Mouse (Mus musculus) liver, adult 2 months (tissue): Measurements from ENCODE around the gene Dgkd. TPM values are rescaled to one million over a fixed set of nuclear protein-coding genes. Genes with fewer than 3 reads are reported as not detected.

Source experiments
- DNase-seq: peaks from one replicate; pipeline ENCODE4 v3.0.0-alpha.2; 2011; ENCODE audit warnings: low read depth, low spot score; ENCODE audit errors: extremely low read depth
- H3K27ac ChIP-seq: fragments of 200-500 bp; replicated peaks from 2 replicates; pipeline ENCODE4 v1.5.1; 2012; ENCODE audit warnings: low read depth, mild to moderate bottlenecking, control low read depth, inconsistent platforms, low read length; ENCODE audit not compliant: insufficient read depth
- H3K27me3 ChIP-seq: fragments of 200-500 bp; 2 replicates; pipeline ENCODE4 v1.6.1; 2012; ENCODE audit warnings: mild to moderate bottlenecking, moderate library complexity, low read length, inconsistent platforms; ENCODE audit not compliant: control insufficient read depth, insufficient read depth
- H3K36me3 ChIP-seq: fragments of 200-500 bp; 2 replicates; pipeline ENCODE4 v1.6.1; 2012; ENCODE audit warnings: low read length, inconsistent platforms; ENCODE audit not compliant: control insufficient read depth, insufficient read depth
- H3K4me1 ChIP-seq: fragments of 200-500 bp; 2 replicates; pipeline ENCODE4 v1.6.1; 2011; ENCODE audit warnings: low read length; ENCODE audit not compliant: control insufficient read depth, insufficient read depth
- H3K4me3 ChIP-seq: fragments of 200-500 bp; 2 replicates; pipeline ENCODE4 v1.5.1; 2011; ENCODE audit warnings: low read depth, mild to moderate bottlenecking, control low read depth, low read length, moderate library complexity; ENCODE audit not compliant: insufficient read depth
- H3K79me2 ChIP-seq: fragments of 200-500 bp; 2 replicates; pipeline ENCODE4 v1.6.1; 2012; ENCODE audit warnings: inconsistent platforms, mild to moderate bottlenecking, low read length, moderate library complexity; ENCODE audit not compliant: control insufficient read depth, insufficient read depth
- H3K9ac ChIP-seq: fragments of 200-500 bp; 2 replicates; pipeline ENCODE4 v1.6.1; 2012; ENCODE audit warnings: low read depth, mild to moderate bottlenecking, control low read depth, inconsistent platforms, low read length
- CTCF ChIP-seq: fragments of 200-500 bp; IDR thresholded peaks from 2 replicates; pipeline ENCODE4 v1.5.1; 2011; ENCODE audit warnings: low read depth, low read length, control low read depth
- POLR2A ChIP-seq: fragments of 200-500 bp; IDR thresholded peaks from 2 replicates; pipeline ENCODE4 v1.6.1; 2011; ENCODE audit warnings: low read length, control low read depth; ENCODE audit not compliant: insufficient read depth; ENCODE audit errors: extremely low read depth
- WGBS: fragments of 180-500 bp; shearing (Covaris S2); methylation state at CpG from one replicate; pipeline ENCODE4 v1.1.7; 2018; 5-methylcytosine and 5-hydroxymethylcytosine counted together
- polyA plus RNA-seq: library from polyadenylated mRNA; depleted of rRNA; stranded (reverse); fragments of >200 nt; gene quantifications from 2 replicates; pipeline ENCODE4 v1.2.3, GENCODE M21; 2012; rRNA removed
- total RNA-seq: library from RNA; depleted of rRNA; stranded (reverse); fragments of >200 nt; gene quantifications from 2 replicates; pipeline ENCODE4 v1.2.3, GENCODE M21; 2014; rRNA removed

Dgkd gene
- total RNA-seq (12.4 and 14.8 TPM in 2 replicates), polyA plus RNA-seq (7.1 and 9.6 TPM in 2 replicates)

- Histone ChIP-seq H3K27me3 (no peaks in the 10 kb centered on the region), H3K9ac (peak within 1 kb of the TSS; percentile 91), H3K79me2 (peaks cover 25% of the 10 kb centered on the region; the same call in 1 of the 2 replicates), H3K36me3 (no peaks in the 10 kb centered on the region), H3K27ac (peak within 1 kb of the TSS; percentile 59), H3K4me1 (peaks cover 6% of the 10 kb centered on the region), H3K4me3 (peak within 1 kb of the TSS; percentile 80)
- under 1% methylated on average over 64 of the region's 74 CpGs for WGBS
- DNase-seq: peak; percentile 37
- TF ChIP-seq POLR2A (no peak), CTCF (no peak)
These were observed at the start of gene Dgkd for GRCm38 (mm10) chr1:87852892-87853600. TSS of gene Dgkd (plus strand) at chr1:87853287.

DNA sequence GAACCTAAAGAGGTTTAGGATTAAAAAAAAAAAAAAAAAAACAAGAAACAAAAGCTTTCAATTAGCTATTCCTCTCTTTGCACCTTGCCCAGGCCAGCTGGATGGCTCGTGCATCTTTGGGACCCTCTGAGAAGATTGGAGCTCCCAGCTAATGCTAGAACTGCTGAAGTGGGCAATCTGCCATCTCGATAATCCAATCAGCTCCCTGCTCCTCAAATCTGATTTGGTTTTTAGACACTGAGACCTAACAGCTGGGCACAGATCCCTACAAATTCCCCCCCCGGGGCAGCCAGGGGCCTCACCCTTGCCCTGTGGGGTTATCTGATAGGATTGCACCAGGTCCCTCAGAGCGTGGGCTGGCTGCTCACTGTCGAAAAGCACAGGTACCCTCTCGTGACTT lies 49.5 kb upstream of the Dgkd start, which contains the start of gene Sag:
Gene Sag, plus strand, starts transcription at position 105 of the 400 bp plus-strand sequence.
- Histone ChIP-seq H3K4me3 (no peak within 1 kb of the TSS), H3K36me3 (no peaks in the 10 kb centered on the region), H3K27ac (no peak within 1 kb of the TSS), H3K79me2 (no peaks in the 10 kb centered on the region), H3K27me3 (no peaks in the 10 kb centered on the region), H3K4me1 (peaks cover 5% of the 10 kb centered on the region; the same call in 1 of the 2 replicates), H3K9ac (no peak within 1 kb of the TSS)
- WGBS: 45% methylated on average over 6 of the region's 6 CpGs
- no peak for DNase-seq
- TF ChIP-seq POLR2A: no peak
- TF ChIP-seq CTCF: no peak

DNA sequence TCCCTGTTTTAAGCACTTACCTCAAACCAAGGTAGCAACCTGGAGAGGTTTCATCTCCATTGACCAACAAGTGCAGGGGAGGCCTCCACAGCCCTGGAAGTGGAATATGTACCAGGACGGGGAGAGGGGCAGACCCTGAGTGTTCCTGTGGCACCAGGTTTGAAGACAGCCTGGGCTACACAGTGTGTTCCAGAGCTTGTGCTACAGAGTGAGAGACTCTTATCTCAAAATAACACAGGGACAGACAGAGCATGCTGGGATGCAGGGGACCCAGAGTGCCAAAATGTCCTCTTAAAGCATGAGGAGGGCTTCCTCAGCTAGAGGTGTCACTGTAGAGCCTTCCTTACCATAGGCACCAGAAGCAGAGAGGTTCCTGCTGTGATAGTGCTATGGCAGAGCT lies 45.3 kb upstream of the Dgkd start:
- no peak for DNase-seq

DNA sequence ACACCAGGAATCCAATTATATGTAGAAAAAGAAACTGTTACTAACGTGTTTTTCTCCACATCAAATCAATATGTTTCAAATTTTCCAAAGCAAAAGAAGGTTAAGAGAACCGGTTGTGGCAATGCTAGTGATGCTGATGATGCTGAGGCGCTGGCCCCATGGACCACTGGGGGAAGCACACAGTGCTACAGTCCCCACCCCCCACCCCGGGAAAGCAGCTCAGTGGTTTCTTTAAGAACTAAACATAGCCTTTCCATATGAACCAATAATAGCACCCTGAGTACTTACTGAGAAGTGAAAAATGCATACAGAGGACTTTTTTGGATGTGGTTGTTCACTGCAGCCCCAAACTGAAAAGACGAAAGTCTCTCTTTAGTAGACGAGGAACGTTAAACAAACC lies 41.7 kb upstream of the Dgkd start:
- Histone ChIP-seq H3K27me3 (no peaks in the 10 kb centered on the region), H3K79me2 (no peaks in the 10 kb centered on the region), H3K27ac (no peak overlapping the region), H3K36me3 (no peaks in the 10 kb centered on the region), H3K9ac (no peak overlapping the region), H3K4me1 (no peaks in the 10 kb centered on the region), H3K4me3 (no peak overlapping the region)
- TF ChIP-seq POLR2A (no peak), CTCF (no peak)
- WGBS: 85% methylated on average over 7 of the region's 7 CpGs
- no peak for DNase-seq

More for the DNA sequence above, 45.3 kb upstream of the Dgkd start:
- Histone ChIP-seq H3K36me3 (no peaks in the 10 kb centered on the region), H3K4me3 (no peak overlapping the region), H3K9ac (no peak overlapping the region), H3K4me1 (no peaks in the 10 kb centered on the region), H3K79me2 (no peaks in the 10 kb centered on the region), H3K27me3 (no peaks in the 10 kb centered on the region), H3K27ac (no peak overlapping the region)
- WGBS: 100% methylated on average over 1 of the region's 1 CpGs
- no peak for TF ChIP-seq POLR2A
- TF ChIP-seq CTCF: no peak

DNA sequence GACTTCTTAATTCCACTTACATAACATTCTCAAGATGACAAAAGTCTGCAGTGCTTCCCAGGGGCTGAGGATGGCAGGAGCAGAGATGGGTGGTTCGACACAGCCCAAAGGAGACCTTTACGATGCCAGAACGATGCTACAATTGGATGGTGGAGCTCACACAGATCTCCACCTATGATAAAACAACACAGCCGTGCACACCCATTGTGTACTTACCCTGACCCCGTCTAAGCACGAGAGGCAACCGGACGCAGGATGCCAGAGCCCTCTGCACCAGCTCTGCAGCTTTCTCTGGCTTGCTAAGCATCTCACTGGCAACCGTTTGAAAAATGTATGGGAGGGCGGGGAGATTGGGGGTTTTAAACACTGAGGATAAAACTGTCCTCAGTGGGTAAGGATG lies 41.0 kb upstream of the Dgkd start:
- Histone ChIP-seq H3K9ac (no peak overlapping the region), H3K4me3 (no peak overlapping the region), H3K27me3 (no peaks in the 10 kb centered on the region), H3K79me2 (no peaks in the 10 kb centered on the region), H3K27ac (no peak overlapping the region), H3K4me1 (no peaks in the 10 kb centered on the region), H3K36me3 (no peaks in the 10 kb centered on the region)
- 61% methylated on average over 10 of the region's 10 CpGs for WGBS
- DNase-seq: no peak
- TF ChIP-seq POLR2A (no peak), CTCF (no peak)

- Histone ChIP-seq H3K4me1 (no peaks in the 10 kb centered on the region), H3K36me3 (no peaks in the 10 kb centered on the region), H3K4me3 (no peak overlapping the region), H3K27me3 (no peaks in the 10 kb centered on the region), H3K9ac (no peak overlapping the region), H3K79me2 (no peaks in the 10 kb centered on the region), H3K27ac (no peak overlapping the region)
- TF ChIP-seq POLR2A (no peak), CTCF (no peak)
- no peak for DNase-seq
- 90% methylated on average over 6 of the region's 6 CpGs for WGBS
These were observed 39.9 kb upstream of the Dgkd start for GRCm38 (mm10) chr1:87813155-87813554.
